1 mouse cellular context compared by ENCODE assay signal in genomic region chr10:30600094-30600534, GRCm38 (mm10).
TF ChIP-seq lines count a peak whose summit lies in the region.

No protein-coding gene starts in this region.

TF ChIP-seq in CH12.LX, 34 proteins besides CTCF, POLR2A, EP300 and RAD21 (continued from another document):
- no peak for TF ChIP-seq CHD1 (IDR thresholded peaks at IDR 0.05; ENCODE audit: low read depth, low read length)
TF ChIP-seq in CH12.LX: peak in this region for 5.
